Mouse (Mus musculus) left cerebral cortex, postnatal 25 days (tissue): Measurements from ENCODE around the gene Fam83e. TPM values are rescaled to one million over a fixed set of nuclear protein-coding genes. Genes with fewer than 3 reads are reported as not detected.

Source experiments
- DNase-seq, 2 experiments: peaks; one replicate each; pipeline ENCODE4 v3.0.0; 2022; ENCODE audit warnings: low spot score in 2 of 2, mixed read lengths in 1 of 2
- intact Hi-C: fragments of 180-260 bp; cut with DNase I; formaldehyde crosslinking; loops from one replicate; pipeline ENCODE4 v1.15.1; 2025
- total RNA-seq, 2 experiments: library from RNA; stranded (reverse); gene quantifications; 2 replicates each; pipeline ENCODE4 v1.2.3; 2021

Fam83e gene
- total RNA-seq, 2 experiments from 2014 or later, result 0.11 to 0.23 TPM

DNA sequence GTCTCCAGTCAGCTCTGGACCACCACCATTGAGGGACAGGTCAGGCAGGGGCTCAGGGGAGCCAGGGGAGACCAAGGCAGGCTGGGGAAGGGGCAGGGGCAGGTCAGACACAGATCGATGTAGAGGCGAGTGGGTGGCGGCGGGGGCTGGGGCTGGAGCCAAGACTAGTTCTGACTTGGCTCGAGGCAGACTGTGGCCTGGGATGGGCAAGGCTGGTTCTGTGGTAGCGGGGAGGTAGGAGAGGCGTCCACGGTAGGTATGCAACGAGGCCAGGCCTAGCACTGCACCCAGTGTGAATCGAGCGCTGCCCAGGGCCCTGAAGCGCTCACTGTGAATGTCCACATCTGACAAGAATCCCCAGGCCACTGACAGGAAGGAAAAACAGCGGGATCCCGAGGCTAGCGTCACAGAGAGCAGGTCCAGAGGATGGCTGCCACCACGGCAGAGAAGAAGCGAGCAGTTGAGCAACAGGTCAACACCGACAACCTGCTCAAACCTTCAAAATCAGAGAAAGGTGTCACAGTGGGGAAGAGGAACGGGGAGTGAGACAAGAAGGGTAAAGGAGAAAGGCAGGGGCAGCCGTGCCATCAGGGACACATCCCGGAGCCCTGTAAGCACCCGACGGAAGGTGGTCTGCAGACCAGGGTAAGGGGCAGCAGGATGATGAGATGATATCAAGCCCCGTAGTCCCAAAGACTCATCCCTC, 9.5 kb upstream of the Fam83e start:
- no peak for DNase-seq
- intact Hi-C loops, result no loop called here

DNA sequence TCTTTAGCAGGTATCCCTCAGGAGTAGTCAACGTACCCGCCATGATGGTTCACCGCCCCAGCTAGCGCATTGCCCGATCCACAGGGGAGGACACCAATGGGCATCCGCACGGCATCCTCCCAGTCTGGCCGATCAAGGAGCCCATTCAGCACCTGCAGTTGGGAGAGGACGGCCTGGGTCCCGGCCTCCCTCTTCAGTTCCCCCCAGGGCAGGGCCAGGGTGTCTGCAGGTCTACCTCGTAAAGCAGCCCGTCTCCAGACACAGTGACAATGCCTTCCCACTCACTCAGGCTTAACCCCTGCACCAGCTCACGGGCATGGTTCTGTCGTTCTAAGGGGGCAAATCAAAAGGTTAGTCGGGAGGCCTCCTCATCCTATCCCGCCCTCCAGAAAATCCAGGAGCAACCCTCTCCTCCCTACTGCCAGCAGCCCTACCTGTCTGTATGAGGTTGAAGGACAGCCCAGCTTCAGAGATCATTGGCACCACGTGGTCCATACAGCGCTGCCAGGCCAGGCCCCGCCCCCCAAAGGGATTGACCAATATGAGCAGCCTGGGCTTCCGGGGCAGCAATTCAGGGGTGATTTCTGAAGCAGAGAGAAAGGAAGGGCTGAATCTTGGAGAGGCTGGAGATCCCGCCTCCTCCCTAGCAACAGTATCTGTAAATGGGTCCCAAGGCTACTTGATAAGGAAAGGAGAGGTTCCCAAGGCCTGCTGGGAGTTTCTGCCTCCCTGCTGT, 8.8 kb upstream of the Fam83e start:
- DNase-seq, result no peak
- intact Hi-C loops, result no loop called here

DNA sequence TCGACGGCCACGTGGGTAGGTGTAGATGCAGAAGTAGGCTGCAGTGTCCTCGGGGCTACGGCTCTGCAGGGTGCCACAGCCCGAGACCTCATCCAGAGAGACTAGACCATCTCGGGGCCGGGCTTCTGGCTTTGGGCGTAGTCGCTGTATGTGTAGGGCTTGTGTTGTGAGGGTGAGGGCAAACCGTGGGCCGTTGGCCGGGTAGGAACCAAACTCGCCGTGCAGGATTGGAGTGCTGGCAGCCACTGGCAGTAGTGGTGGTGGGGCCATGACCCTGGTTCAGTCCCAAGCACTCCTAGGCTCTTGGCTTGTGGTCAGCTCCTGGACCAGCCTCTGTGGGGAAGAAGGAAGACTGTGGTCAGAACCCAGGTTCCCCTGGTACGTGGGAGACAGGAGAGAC, 7.6 kb upstream of the Fam83e start:
- no peak for DNase-seq
- intact Hi-C loops, result no loop called here

DNA sequence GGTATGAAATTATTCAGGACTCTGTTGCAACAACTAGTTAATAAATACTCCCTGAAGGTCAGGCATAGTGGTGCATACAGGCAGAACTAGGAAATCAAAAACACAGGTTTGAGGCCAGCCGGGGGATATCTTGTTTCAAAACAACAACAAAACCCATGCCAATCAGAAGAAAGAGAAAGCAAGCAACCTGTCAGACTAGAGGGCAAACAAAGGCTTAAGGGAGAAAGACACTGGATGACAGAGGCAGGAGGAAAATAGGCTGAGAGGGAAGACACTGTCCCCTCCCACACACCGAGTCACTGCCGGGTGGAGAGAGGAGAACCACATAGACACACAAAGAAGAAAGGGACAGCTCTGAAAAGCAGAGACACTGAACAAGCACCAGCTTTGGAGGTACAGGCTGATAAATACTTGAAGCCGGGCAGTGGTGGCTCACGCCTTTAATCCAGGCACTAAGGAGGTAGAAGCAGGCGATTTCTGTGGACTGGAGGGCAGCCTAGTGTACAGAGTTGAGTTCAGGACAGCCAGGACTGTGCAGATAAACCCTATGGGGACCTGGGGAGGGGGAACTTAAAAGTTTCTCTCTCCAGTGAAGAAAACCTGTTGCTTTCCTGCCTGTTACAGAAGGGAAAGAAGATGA, 7.0 kb upstream of the Fam83e start:
- no peak for DNase-seq
- intact Hi-C loops, result no loop called here

DNA sequence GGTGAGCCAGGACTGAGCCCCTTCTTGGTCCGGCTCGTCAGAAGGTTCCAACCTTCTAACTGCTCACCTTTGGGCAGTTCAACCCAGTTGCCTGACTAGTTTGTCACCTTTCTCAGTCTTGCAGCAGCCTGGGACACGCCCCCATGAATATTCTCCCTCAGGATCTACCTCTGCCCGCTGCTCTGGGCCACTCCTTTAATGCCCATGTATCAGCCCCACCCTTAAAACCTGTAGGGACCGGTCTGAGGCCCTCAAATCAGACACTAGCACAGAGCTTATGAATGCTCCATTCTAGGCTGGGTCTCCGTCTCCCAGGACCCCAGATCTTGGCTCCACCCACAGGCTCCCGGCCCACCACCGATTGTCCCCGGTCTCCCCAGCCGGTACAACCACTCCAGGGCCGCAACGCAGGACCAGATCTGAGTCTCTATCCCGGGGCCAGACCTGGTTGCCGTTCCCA, 6.4 kb upstream of the Fam83e start:
- DNase-seq, result no peak
- intact Hi-C loops, result loop anchor here (5.0 kb wide), 1 partner anchor 88 kb away; no protein-coding TSS in a partner anchor

DNA sequence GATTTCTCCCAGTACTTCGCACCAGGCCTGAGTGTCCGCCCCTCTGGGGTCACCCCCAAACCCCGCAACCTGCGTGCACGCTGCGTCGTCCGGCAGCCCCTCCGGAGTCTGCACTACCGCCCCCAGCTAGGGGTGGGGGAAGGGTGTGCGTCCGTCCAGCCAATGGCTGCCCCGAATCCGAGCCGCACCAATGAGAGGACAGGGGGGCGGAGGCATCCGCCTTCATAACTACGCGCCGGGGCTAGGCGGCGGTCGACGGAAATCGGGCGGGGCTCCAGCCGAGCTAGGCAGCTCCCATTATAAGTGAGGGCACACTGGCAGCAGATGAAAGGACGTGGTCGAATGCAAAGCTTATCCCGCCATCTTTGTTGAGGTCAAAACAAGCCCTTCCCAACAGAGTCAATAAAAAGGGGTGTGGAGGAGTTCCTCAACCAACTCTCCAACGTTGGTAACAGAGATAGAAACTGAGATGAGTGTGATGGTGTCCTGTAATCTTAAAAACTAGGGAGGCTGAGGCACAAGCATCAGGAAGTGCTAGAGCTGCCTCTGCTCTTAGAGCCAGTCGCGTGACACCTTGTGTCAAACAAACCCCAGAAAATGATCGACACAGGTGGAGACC, 5.8 kb upstream of the Fam83e start, which contains the start of gene Rpl18:
Rpl18 (plus strand) TSS at position 368 of the 619 bp plus-strand sequence.
- intact Hi-C loops, result loop anchor here (5.0 kb wide), 1 partner anchor 87 kb away; no protein-coding TSS in a partner anchor

DNA sequence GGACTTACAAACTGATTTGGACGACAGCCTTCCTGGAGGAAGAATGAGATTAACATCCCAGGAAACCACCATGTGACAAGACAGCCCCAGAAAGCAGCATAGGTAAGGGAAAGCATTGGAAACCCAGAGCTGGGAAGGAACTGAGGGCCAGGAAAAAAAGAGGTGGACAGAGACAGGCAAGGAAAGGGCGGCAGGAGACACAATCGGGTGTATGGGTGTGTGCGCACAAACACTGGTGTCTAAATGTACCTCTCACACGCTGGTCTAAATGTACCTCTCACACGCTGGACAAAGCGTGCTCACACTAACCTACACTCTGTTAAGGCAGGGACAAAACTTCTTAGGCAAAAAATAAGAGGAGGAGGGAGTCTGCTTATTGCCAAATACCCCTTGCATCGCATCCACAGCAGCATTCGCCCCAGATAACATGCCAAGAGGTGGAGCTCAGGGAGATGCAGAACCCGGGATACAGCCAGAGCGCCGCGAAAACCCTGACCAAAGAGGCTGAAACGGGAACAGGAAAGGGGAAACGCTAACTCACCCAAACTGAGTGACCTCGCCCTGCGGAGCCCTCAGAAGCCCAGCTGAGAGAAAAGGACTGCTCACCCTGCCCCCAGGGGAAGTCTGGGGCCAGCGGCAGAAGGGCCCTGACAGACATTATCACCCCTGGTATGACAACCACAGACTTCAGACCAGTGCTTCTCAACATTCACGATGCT, 5.1 kb upstream of the Fam83e start:
- intact Hi-C loops, result loop anchor here (5.0 kb wide), 1 partner anchor 86 kb away; no protein-coding TSS in a partner anchor

More for the DNA sequence above, 5.8 kb upstream of the Fam83e start, which contains the start of gene Rpl18:
- DNase-seq, result peak; percentile 98 to 99

DNA sequence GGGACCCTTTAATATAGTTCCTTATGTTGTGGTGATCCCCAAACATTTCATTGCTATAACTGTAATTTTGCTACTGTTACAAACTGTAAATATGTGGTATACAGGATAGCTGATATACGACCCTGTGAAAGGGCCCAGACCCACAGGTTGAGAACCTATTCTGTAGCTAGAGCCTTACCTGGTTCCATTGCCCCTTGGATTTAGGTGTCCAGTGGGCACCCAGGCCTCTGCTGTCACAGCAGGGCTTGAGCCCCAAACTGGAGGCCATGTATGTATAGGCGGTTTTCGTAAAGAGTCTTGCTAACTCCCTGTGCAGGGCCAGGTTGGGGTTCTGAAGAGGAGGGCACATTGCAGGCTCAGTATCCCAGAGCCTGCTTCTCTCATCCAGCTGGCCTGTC, 4.6 kb upstream of the Fam83e start:
- intact Hi-C loops, result loop anchor here (5.0 kb wide), 1 partner anchor 86 kb away; no protein-coding TSS in a partner anchor
- DNase-seq, result no peak

More for the DNA sequence above, 5.1 kb upstream of the Fam83e start:
- no peak for DNase-seq

DNA sequence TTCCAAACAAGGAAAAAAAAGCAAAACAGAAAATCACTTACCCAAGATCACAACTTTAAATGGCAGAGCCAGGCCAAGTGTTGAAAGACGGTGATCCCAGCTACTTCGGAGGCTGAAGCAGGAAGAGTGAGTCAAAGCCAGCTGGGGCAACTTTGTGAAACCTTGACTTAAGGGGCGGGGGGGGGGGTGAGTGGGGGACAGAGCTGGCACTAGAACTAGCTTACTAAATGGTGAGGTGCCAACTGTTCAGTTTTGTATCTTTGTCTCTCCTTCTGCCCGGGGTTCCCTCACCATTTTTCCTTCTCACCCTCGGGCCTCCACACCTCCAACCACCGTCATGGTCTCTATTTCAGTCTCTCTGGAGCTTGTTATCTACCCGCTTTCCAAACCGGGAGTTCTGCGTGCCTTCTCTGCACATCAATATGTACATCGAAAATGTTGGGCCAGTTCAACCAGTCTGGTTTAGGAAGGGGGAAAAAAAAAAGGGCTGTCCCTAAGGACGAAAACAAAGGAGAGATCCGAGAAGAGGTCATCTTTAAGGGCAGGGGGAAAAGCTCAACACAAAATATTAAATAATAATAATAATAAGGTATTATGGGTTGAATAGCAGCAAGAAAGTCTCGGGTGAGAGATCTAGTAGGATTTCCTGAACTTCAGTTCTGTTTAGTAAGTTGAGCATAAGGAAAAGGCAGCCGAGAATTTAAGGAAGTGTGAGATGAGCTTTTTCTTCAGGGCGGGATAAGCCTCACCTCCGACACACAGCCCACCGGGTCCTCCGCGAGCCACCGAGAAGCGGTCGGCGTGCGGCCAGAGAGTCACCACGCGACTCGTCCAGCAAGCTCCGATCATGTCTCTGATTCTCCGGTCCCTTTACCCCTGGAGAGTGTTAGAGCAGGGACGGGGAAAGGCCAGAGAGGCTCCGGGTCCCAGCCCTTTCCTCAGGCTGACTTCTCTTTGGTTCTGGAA, 3.8 kb upstream of the Fam83e start:
- intact Hi-C loops, result loop anchor here (5.0 kb wide), 1 partner anchor 85 kb away; no protein-coding TSS in a partner anchor
- no peak for DNase-seq

DNA sequence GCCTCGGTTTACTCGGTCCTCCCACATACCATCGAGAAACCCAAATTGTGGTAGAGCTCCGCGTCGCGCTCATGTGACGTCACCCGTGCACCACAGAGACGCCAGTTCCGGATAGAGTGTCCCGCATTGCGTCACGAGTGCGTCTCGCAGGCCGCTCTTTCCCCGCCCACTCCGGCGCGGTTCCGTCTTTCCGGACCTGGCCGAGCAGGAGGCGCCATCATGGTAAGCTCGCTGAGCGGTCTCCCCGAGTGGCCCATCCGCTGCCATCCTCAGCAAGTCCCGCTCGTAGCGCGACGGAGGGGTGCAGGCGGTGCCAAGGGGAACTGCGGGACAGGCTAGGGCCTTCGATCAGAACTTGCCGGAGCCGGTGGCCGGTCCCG, 3.1 kb upstream of the Fam83e start, which contains the start of gene Sphk2:
Sphk2 (minus strand) TSS at position 85 of the 380 bp plus-strand sequence.
- peak; percentile 99 for DNase-seq
- intact Hi-C loops, result loop anchor here (5.0 kb wide), 1 partner anchor 84 kb away; no protein-coding TSS in a partner anchor

DNA sequence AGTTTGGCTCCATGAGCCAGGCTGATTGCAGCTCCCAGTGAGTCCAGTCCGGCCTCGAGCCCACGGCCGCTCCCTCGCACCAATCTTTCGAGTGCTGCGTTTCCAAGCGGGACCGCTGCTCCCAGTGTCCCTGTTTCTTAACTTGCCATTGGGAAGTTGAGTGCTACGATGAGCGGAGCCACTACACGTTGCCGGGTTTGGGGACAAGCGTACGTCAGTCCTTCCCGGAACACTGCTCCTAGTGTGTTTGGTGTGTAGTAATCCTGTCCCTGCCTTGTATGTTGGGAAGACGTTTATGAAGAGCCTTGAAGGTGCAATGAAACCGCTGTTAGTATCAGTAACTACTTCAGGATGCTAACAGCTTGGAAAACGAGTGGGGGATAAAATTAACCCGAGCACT, 2.7 kb upstream of the Fam83e start:
- no peak for DNase-seq
- intact Hi-C loops, result loop anchor here (5.0 kb wide), 1 partner anchor 84 kb away; no protein-coding TSS in a partner anchor

DNA sequence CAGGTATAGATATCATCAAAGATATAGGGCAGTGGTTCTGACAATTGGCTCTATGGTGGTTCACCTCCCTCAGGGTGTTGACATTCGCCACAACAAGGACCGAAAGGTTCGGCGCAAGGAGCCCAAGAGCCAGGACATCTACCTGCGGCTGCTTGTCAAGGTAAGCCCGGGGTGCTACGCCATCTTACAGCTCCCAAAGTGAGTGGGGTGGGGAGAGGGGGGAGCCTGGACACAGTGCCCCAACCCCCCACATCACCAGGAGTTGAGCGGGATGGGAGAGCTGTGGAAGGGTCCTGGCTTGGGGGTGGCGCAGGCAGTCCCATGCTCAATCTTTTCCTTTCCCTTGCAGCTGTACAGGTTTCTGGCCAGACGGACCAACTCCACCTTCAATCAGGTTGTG, 1.8 kb upstream of the Fam83e start:
- intact Hi-C loops, result loop anchor here (5.0 kb wide), 1 partner anchor 83 kb away; no protein-coding TSS in a partner anchor
- no peak for DNase-seq

DNA sequence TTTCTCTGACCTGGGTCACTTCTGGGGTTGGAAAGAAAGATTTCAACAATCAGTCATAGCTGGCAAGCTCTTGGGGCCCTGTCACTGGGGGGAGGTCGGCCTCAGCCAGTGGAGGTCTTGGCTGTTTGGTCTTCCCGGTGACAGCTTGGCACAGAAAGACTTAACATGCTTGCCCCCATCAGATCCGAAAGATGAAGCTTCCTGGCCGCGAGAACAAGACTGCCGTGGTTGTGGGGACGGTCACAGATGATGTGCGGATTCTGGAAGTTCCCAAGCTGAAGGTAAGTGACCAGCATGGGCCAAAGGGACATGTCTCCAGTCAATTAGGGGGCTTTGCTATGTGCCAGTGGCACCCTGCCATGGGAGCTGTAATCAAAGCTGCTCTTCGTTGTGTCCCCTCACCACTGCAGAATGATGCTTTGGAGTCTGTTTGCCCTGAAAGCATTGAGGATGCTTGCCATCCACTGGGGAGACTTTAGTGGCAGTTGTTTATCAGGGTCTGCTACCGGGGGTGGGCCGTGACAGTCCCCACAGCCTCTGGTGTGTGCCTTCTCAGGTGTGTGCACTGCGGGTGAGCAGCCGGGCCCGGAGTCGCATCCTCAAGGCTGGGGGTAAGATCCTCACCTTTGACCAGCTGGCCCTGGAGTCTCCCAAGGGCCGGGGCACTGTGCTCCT, 1.1 kb upstream of the Fam83e start:
- intact Hi-C loops, result loop anchor here (5.0 kb wide), 1 partner anchor 82 kb away; no protein-coding TSS in a partner anchor
- DNase-seq, result no peak

DNA sequence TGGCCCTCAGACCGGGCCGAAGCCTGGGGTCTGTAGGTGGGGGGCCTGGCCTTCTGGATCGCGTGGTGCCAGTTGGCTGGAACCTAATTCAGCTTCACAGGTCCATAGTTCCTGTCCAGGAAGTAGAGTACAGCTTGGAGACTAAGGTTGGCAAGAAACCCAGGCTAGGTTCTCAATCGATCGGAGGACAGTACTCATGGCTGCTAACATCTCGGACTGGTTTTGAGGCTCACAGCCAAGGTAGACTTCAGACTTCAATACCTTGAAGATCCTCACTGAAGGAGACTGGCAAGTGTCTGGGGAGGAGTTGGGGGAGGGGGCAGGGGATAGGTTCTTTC, 191 bp downstream of the Fam83e start:
- DNase-seq, result no peak
- intact Hi-C loops, result no loop called here

DNA sequence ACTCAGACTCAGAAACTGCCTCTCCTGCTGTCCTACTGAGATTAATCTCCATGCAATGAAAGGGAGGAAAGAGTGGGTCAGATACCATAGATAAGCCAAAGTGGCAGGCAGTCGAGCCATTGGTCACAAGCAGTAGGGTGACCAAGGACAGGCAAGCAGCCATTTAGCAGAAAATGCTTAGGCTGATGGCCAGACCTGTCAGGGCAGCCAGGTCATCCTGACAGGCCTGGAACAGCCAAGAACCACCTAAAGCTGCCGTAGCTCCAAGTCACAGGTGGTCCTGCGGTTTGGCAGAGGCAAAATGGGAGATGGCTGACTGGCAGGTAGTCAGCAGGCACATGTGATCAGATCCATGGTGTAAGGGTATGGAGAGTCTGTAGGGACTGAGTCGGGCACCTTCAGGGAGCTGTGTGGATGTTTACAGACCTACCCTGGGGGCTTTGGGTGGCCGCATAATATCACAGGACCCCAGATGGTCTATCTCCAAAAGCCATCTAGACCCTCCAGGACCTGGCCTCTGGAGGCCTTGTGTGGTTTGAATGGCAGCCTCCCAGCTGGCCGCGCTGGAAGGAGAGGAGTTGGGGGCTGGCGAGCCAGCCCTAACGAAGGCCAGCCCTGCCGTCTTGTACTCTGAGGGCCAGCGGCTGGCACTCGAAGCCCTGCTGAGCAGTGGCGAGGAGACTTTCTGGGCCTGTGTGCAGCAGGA, 783 bp downstream of the Fam83e start:
- intact Hi-C loops, result no loop called here
- DNase-seq, result no peak

DNA sequence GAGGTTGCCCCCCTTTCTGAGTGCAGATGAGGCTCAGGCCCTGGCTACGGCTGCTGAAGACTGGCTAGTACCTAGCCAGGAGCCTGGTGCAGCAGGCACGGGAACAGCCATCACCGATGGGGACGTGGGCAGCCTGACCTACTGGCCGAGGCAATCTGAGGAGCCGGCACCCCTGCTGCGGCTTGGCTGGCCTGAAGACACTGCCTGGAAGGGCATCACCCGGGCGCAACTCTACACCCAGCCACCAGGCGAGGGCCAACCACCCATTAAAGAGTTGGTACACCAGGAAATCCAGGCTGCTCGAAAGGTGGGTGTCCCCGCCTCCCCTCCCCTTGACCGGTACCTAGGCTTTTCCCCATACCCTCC, 1.3 kb downstream of the Fam83e start:
- intact Hi-C loops, result no loop called here
- no peak for DNase-seq

DNA sequence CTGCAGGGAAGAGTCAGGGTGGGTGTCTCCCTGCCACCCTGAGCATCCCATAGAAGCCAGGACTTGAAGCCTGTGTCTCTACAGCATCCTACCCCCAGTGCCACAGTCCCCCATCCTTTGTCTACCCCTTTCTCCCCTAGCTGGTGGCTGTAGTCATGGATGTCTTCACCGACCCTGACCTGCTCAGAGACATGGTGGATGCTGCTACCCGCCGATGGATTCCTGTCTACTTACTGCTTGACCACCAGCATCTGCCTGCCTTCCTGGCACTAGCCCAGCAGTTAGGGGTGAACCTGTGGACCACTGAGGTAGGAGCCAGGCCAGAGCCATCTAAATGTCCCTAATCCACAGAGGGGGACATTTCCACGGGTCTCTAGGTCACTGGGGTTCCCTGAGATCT, 2.3 kb downstream of the Fam83e start:
- intact Hi-C loops, result no loop called here
- DNase-seq, result no peak
